Mouse (Mus musculus) heart, adult 2 months (tissue): ENCODE measurements around the gene Snx22. TPM values are rescaled to one million over a fixed set of nuclear protein-coding genes. Genes with fewer than 3 reads are reported as not detected.

Experiments
- DNase-seq, 2 experiments: peaks; one replicate each; pipeline ENCODE4 v3.0.0; 2021
- H3K27ac ChIP-seq: fragments of 200-600 bp; 2 replicates; pipeline ENCODE4 v1.8.1; 2022
- H3K27me3 ChIP-seq: fragments of 200-500 bp; 2 replicates; pipeline ENCODE4 v1.6.1; 2012; ENCODE audit warnings: mild to moderate bottlenecking, low read length, inconsistent platforms, mixed read lengths; ENCODE audit not compliant: control insufficient read depth, insufficient read depth
- H3K36me3 ChIP-seq: fragments of 200-500 bp; 2 replicates; pipeline ENCODE4 v1.6.1; 2012; ENCODE audit warnings: low read length, inconsistent platforms; ENCODE audit not compliant: control insufficient read depth, insufficient read depth
- H3K4me1 ChIP-seq: fragments of 200-500 bp; 2 replicates; pipeline ENCODE4 v1.6.1; 2011; ENCODE audit warnings: low read length; ENCODE audit not compliant: control insufficient read depth, insufficient read depth
- H3K4me3 ChIP-seq: fragments of 200-600 bp; 2 replicates; pipeline ENCODE4 v1.8.1; 2022
- H3K79me2 ChIP-seq: fragments of 200-500 bp; replicated peaks from 2 replicates; pipeline ENCODE4 v1.6.1; 2012; ENCODE audit warnings: mild to moderate bottlenecking, inconsistent platforms, low read length, moderate library complexity, mixed read lengths; ENCODE audit not compliant: control insufficient read depth, insufficient read depth
- H3K9ac ChIP-seq: fragments of 200-500 bp; 2 replicates; pipeline ENCODE4 v1.6.1; 2012; ENCODE audit warnings: low read depth, mild to moderate bottlenecking, control low read depth, inconsistent platforms, low read length, mixed read lengths
- CTCF ChIP-seq: fragments of 200-600 bp; IDR thresholded peaks from 2 replicates; pipeline ENCODE4 v1.8.1; 2022; ENCODE audit warnings: antibody characterized with exemption, mild to moderate bottlenecking, moderate library complexity
- EP300 ChIP-seq: fragments of 200-500 bp; IDR thresholded peaks from 2 replicates; pipeline ENCODE4 v1.6.1; 2011; ENCODE audit warnings: low read depth, low read length, control low read depth; ENCODE audit not compliant: insufficient read depth
- POLR2A ChIP-seq: fragments of 200-500 bp; IDR thresholded peaks from 2 replicates; pipeline ENCODE4 v1.6.1; 2011; ENCODE audit warnings: mild to moderate bottlenecking, low read depth, low read length, control low read depth; ENCODE audit not compliant: insufficient read depth
- WGBS: fragments of 180-500 bp; shearing (Covaris S2); methylation state at CpG from one replicate; pipeline ENCODE4 v1.1.7; 2018; 5-methylcytosine and 5-hydroxymethylcytosine counted together
- intact Hi-C: fragments of 180-260 bp; cut with DNase I; formaldehyde crosslinking; loops from one replicate; pipeline ENCODE4 v1.15.1; 2025
- polyA plus RNA-seq: library from polyadenylated mRNA; depleted of rRNA; stranded (reverse); fragments of >200 nt; gene quantifications from 2 replicates; pipeline ENCODE4 v1.2.3, GENCODE M21; 2012; rRNA removed
- total RNA-seq, 2 experiments: library from RNA; stranded (reverse); gene quantifications; 2 replicates each; pipeline ENCODE4 v1.2.3; 2021

Snx22 gene
- total and polyA plus RNA-seq, 3 experiments = 0.70 to 0.86 (median 0.70) TPM

DNA sequence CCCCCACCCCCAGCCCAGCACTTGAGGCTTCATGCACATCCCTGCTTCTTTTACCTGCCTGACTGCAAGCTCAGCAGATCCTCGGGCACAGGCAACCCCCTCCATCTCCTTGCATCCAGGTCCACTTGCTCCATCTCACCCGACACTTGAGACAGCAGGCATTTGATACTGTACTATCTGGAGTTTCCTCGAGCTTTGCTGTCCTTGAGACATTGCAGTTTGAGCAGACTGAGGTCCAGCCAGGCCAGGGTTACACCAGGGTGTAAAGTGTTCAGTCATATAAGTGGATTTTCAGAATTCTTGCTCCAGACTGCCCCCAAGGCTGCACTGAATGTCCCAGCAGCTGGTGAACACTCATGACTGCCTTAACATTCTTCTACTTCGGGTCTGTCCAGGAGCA lies 27.2 kb downstream of the Snx22 start:
- Histone ChIP-seq H3K79me2 (no peaks in the 10 kb centered on the region), H3K27me3 (no peaks in the 10 kb centered on the region), H3K9ac (no peak overlapping the region), H3K36me3 (no peaks in the 10 kb centered on the region), H3K4me1 (no peaks in the 10 kb centered on the region), H3K27ac (no peak overlapping the region), H3K4me3 (no peak overlapping the region)
- DNase-seq = no peak
- TF ChIP-seq CTCF = no peak
- TF ChIP-seq EP300 = no peak
- no peak for TF ChIP-seq POLR2A
- intact Hi-C loops = no loop called here
- WGBS = 85% methylated on average over 4 of the region's 4 CpGs

- H3K27ac ChIP-seq = no peak overlapping the region
- TF ChIP-seq POLR2A = no peak
- TF ChIP-seq CTCF = no peak
- TF ChIP-seq EP300 = no peak
- intact Hi-C loops = no loop called here
- WGBS = 66% methylated on average over 3 of the region's 3 CpGs
- no peaks in the 10 kb centered on the region for H3K4me1 ChIP-seq
- no peak overlapping the region for H3K4me3 ChIP-seq
- H3K27me3 ChIP-seq = no peaks in the 10 kb centered on the region
- DNase-seq = no peak
- no peaks in the 10 kb centered on the region for H3K36me3 ChIP-seq
- no peaks in the 10 kb centered on the region for H3K79me2 ChIP-seq
- no peak overlapping the region for H3K9ac ChIP-seq
Observed at GRCm38 (mm10) chr9:66040801-66041200, 28.7 kb downstream of the Snx22 start.

DNA sequence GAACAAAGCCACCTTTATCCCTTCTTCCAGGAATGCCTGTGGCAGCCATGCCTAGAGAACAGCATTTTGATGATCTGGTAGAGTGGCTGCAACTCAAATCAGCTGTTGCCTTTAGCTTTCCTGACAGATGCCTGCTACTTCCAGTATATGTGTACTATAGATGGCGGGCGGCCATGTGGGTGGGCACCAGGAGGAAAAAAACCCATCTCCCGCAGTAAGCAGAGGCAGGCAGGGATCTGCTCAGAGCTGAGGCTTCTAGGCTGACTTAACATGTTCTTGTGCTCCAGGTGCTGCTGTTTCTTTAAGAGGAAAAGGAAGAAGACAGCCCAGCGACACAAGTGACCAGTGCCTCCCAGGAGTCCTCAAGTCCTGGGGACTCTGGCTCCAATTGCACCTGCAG lies 30.2 kb downstream of the Snx22 start:
- intact Hi-C loops = no loop called here
- TF ChIP-seq POLR2A = no peak
- no peak for TF ChIP-seq CTCF
- no peak for TF ChIP-seq EP300
- WGBS = 80% methylated on average over 4 of the region's 4 CpGs
- Histone ChIP-seq H3K4me1 (no peaks in the 10 kb centered on the region), H3K27me3 (no peaks in the 10 kb centered on the region), H3K79me2 (no peaks in the 10 kb centered on the region), H3K27ac (no peak overlapping the region), H3K9ac (no peak overlapping the region), H3K36me3 (no peaks in the 10 kb centered on the region), H3K4me3 (no peak overlapping the region)
- DNase-seq = no peak

DNA sequence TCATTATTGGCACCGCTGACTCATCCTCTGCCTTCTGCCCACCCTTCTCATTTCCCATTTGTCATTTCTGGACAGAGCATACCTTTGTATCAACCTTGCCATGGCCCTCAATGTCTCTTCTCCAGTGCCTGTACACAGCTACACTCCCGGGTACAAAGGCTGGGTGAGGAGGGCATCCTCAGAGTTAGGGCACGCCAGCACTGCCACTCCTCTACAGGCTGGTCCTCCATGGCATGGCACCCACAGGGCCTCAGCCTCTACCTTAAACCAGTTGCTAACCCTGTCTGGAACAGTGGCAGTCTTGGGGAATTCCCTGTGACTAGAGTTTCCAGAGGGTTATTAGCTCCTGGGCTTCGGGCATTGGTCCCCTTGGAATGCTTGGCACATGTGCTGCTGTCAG lies 30.9 kb downstream of the Snx22 start:
- Histone ChIP-seq H3K4me3 (no peak overlapping the region), H3K27me3 (no peaks in the 10 kb centered on the region), H3K79me2 (no peaks in the 10 kb centered on the region), H3K4me1 (no peaks in the 10 kb centered on the region), H3K9ac (no peak overlapping the region), H3K36me3 (no peaks in the 10 kb centered on the region), H3K27ac (no peak overlapping the region)
- no peak for DNase-seq
- 96% methylated on average over 4 of the region's 4 CpGs for WGBS
- intact Hi-C loops = no loop called here
- no peak for TF ChIP-seq CTCF

- DNase-seq = no peak
- 0 out of 2 replicates have a peak, but pooled peaks cover under 1% of the 10 kb centered on the region for H3K36me3 ChIP-seq
Observed at GRCm38 (mm10) chr9:66038082-66038481, 31.4 kb downstream of the Snx22 start.

DNA sequence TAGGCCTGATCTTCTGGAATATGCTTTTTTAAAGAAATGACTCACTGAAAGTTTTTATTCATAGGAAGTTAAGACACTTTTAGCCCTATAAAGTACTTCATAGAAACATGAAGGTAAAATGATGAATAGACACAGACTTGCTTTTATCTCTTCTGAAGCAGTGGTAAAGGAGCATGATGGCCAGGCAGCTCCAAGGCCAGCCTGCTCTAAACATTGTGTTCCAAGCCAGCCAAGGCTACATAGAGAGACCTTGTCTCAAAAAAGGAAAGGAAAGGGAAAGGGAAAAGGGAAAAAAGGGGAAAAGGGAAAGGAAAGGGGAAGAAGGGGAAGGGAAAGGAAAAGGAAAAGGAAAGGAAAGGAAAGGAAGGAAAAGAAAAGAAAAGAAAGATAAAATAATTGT lies 48.9 kb downstream of the Snx22 start:
- Histone ChIP-seq H3K36me3 (no peaks in the 10 kb centered on the region), H3K27me3 (no peaks in the 10 kb centered on the region), H3K4me1 (no peaks in the 10 kb centered on the region), H3K79me2 (no peaks in the 10 kb centered on the region), H3K27ac (no peak overlapping the region), H3K9ac (no peak overlapping the region), H3K4me3 (no peak overlapping the region)
- intact Hi-C loops = no loop called here
- TF ChIP-seq EP300 (no peak), POLR2A (no peak), CTCF (no peak)
- no peak for DNase-seq

More at GRCm38 (mm10) chr9:66038082-66038481, 31.4 kb downstream of the Snx22 start:
- Histone ChIP-seq H3K9ac (no peak overlapping the region), H3K4me3 (no peak overlapping the region), H3K27ac (no peak overlapping the region), H3K27me3 (no peaks in the 10 kb centered on the region), H3K4me1 (no peaks in the 10 kb centered on the region), H3K79me2 (no peaks in the 10 kb centered on the region)
- intact Hi-C loops = no loop called here
- 88% methylated on average over 4 of the region's 4 CpGs for WGBS
- TF ChIP-seq POLR2A = no peak
- TF ChIP-seq CTCF = no peak
- no peak for TF ChIP-seq EP300

Other genes starting within 250 kb of the Snx22 start
- gene Zfp609, start 242.2 kb downstream of the Snx22 start, total RNA-seq = 10 to 100 TPM; 23.7 to 25.5 TPM
- gene Zfp609, start 242.2 kb downstream of the Snx22 start, polyA plus RNA-seq = 8.7 and 8.9 TPM in 2 replicates
- under 1 TPM; 0.26 to 0.32 TPM for gene Pclaf, start 179.5 kb downstream of the Snx22 start, total RNA-seq
- gene Pclaf, start 179.5 kb downstream of the Snx22 start, polyA plus RNA-seq = 0.20 and 0.26 TPM in 2 replicates
- gene Trip4, start 160.9 kb downstream of the Snx22 start, total RNA-seq = 10 to 100 TPM; 15.2 to 16.5 TPM
- 5.9 and 8.1 TPM in 2 replicates for gene Trip4, start 160.9 kb downstream of the Snx22 start, polyA plus RNA-seq
- 10 to 100 TPM in 1 of 2 experiments, 1 to 10 TPM in 1; 8.8 to 10.8 TPM for gene Csnk1g1, start 160.8 kb downstream of the Snx22 start, total RNA-seq
- gene Csnk1g1, start 160.8 kb downstream of the Snx22 start, polyA plus RNA-seq = 3.6 and 5.9 TPM in 2 replicates
- gene Ppib, start 9.5 kb downstream of the Snx22 start, total RNA-seq = 100 to 1,000 TPM; 113 to 114 TPM
- gene Ppib, start 9.5 kb downstream of the Snx22 start, polyA plus RNA-seq = 89.9 and 102 TPM in 2 replicates
- gene Snx1, start 56.9 kb upstream of the Snx22 start, total RNA-seq = 10 to 100 TPM; 24.8 to 27.6 TPM
- gene Snx1, start 56.9 kb upstream of the Snx22 start, polyA plus RNA-seq = 19.2 and 25.2 TPM in 2 replicates
- 10 to 100 TPM; 59.7 to 68.1 TPM for gene Ciao2a, start 56.9 kb upstream of the Snx22 start, total RNA-seq
- 19.5 and 31.2 TPM in 2 replicates for gene Ciao2a, start 56.9 kb upstream of the Snx22 start, polyA plus RNA-seq
- gene Dapk2, start 88.5 kb upstream of the Snx22 start, total RNA-seq = 1 to 10 TPM; 5.8 TPM
- 5.6 and 8.5 TPM in 2 replicates for gene Dapk2, start 88.5 kb upstream of the Snx22 start, polyA plus RNA-seq